Comparison of ENCODE assay signal across 8 mouse cellular contexts in genomic region chr14:55824001-55824480, GRCm38 (mm10). TPM values are rescaled to one million over a fixed set of nuclear protein-coding genes. Genes with fewer than 3 reads are reported as not detected.
DNase-seq lines count a peak whose midpoint lies in the region; ATAC-seq and TF ChIP-seq lines count a peak whose summit lies in the region.

No protein-coding gene starts in this region.

- peak overlapping the region; percentile 76 for H3K27ac ChIP-seq in layer of hippocampus, adult 2 months
- H3K27ac ChIP-seq in cortical plate, adult 2 months (ENCODE audit: insufficient read depth, low read length), result no peak overlapping the region
- peak overlapping the region; percentile 98 for H3K27ac ChIP-seq in kidney, embryonic 15.5 days

- peak overlapping the region; percentile 90 for H3K4me2 ChIP-seq in kidney, embryonic 15.5 days

- no peaks in the 10 kb centered on the region for H3K4me1 ChIP-seq in cortical plate, adult 2 months (ENCODE audit: control insufficient read depth, insufficient read depth, low read length)
- peaks cover 62% of the 10 kb centered on the region for H3K4me1 ChIP-seq in kidney, embryonic 15.5 days

- peaks cover 5% of the 10 kb centered on the region; the same call in 1 of the 2 replicates for H3K36me3 ChIP-seq in kidney, embryonic 15.5 days

- TF ChIP-seq POLR2A in cortical plate, adult 2 months (IDR thresholded peaks at IDR 0.05; ENCODE audit: extremely low read depth, insufficient read depth, low read length), result no peak

- H3K27me3 ChIP-seq in kidney, embryonic 15.5 days, result 0 out of 2 replicates have a peak, but pooled peaks cover 6% of the 10 kb centered on the region

- no peak for DNase-seq in layer of hippocampus, adult 2 months (ENCODE audit: low spot score in 2 of 2)
- DNase-seq in layer of hippocampus, adult 8-10 months (ENCODE audit: low spot score in 2 of 2), result no peak
- peak; percentile 47 to 51 for DNase-seq in heart, adult 9 months (ENCODE audit: low spot score in 2 of 2)
- DNase-seq in lung, postnatal 36 days, result peak; percentile 62
- DNase-seq in testis, postnatal 10 days (ENCODE audit: low spot score), result peak; percentile 68

- WGBS in kidney, embryonic 15.5 days, result under 1% methylated on average over 10 of the region's 10 CpGs

- H3K9me3 ChIP-seq in kidney, embryonic 15.5 days (replicated peaks), result no peaks in the 10 kb centered on the region; the same call in 1 of the 2 replicates

- peak overlapping the region; percentile 55 for H3K4me3 ChIP-seq in layer of hippocampus, adult 2 months
- H3K4me3 ChIP-seq in cortical plate, adult 2 months (ENCODE audit: insufficient read depth, low read length), result peak overlapping the region; percentile 3; the same call in 1 of the 2 replicates
- peak overlapping the region; percentile 71 for H3K4me3 ChIP-seq in kidney, embryonic 15.5 days (replicated peaks)

- peak overlapping the region; percentile 83 for H3K9ac ChIP-seq in kidney, embryonic 15.5 days

- no peak for TF ChIP-seq CTCF in layer of hippocampus, adult 2 months (conservative IDR thresholded peaks at IDR 0.05)
- TF ChIP-seq CTCF in cortical plate, adult 2 months (IDR thresholded peaks at IDR 0.05; ENCODE audit: extremely low read depth, insufficient read depth, low read length), result no peak

- peak; percentile 19 for ATAC-seq in kidney, embryonic 15.5 days (replicated peaks; ENCODE audit: low FRiP score)
- ATAC-seq in megakaryocyte, adult 5-6 weeks (ENCODE audit: poor library complexity, severe bottlenecking), result no peak

RNA-seq across cellular contexts. Expression of gene Nfatc4, which starts 1.1 kb away (rescaled TPM):
- total RNA-seq in layer of hippocampus, adult 2 months (2021), result 1 to 10 TPM; 2.6 TPM
- total RNA-seq in layer of hippocampus, adult 8-10 months (2022), result 1 to 10 TPM; 1.4 to 2.0 (median 1.7) TPM
- 1.8 and 2.0 TPM in 2 replicates for polyA plus RNA-seq in cortical plate, adult 2 months (2012; rRNA removed)
- polyA plus RNA-seq in kidney, embryonic 15.5 days (2015; fragmentation: Nextera tagmentation; extraction: Ambion mirVana), result 32.2 and 39.9 TPM in 2 replicates
- not detected in 2 replicates for total RNA-seq in megakaryocyte, adult 5-6 weeks (2015)
- not detected in 2 replicates for total RNA-seq in megakaryocyte, adult 5-6 weeks (2017)

RNA-seq across cellular contexts. Expression of gene Nynrin, which starts 29.8 kb away (rescaled TPM):
- 1 to 10 TPM; 7.9 to 8.9 TPM for total RNA-seq in layer of hippocampus, adult 2 months (2021)
- total RNA-seq in layer of hippocampus, adult 8-10 months (2022), result 10 to 100 TPM in 2 of 4 experiments, 1 to 10 TPM in 2; 6.4 to 10.9 (median 9.3) TPM
- polyA plus RNA-seq in cortical plate, adult 2 months (2012; rRNA removed), result 2.6 and 2.8 TPM in 2 replicates
- 20.7 and 22.4 TPM in 2 replicates for polyA plus RNA-seq in kidney, embryonic 15.5 days (2015; fragmentation: Nextera tagmentation; extraction: Ambion mirVana)
- total RNA-seq in megakaryocyte, adult 5-6 weeks (2015), result 1.1 and 1.6 TPM in 2 replicates
- total RNA-seq in megakaryocyte, adult 5-6 weeks (2017), result 1.4 and 1.5 TPM in 2 replicates

RNA-seq across cellular contexts. Expression of gene Ripk3, which starts 35.4 kb away (rescaled TPM):
- total RNA-seq in layer of hippocampus, adult 2 months (2021), result 1 to 10 TPM; 1.2 to 2.9 TPM
- total RNA-seq in layer of hippocampus, adult 8-10 months (2022), result 1 to 10 TPM in 1 of 4 experiments, under 1 TPM in 2, not detected in 1; 0.95 to 3.4 (median 0.99) TPM
- polyA plus RNA-seq in cortical plate, adult 2 months (2012; rRNA removed), result 0.66 and 1.0 TPM in 2 replicates
- 38.1 and 40.4 TPM in 2 replicates for polyA plus RNA-seq in kidney, embryonic 15.5 days (2015; fragmentation: Nextera tagmentation; extraction: Ambion mirVana)
- 79.0 and 82.5 TPM in 2 replicates for total RNA-seq in megakaryocyte, adult 5-6 weeks (2015)
- total RNA-seq in megakaryocyte, adult 5-6 weeks (2017), result 24.2 and 30.0 TPM in 2 replicates

RNA-seq across cellular contexts. Expression of gene Adcy4, which starts 40.1 kb away (rescaled TPM):
- total RNA-seq in layer of hippocampus, adult 2 months (2021), result 1 to 10 TPM; 4.4 to 5.6 TPM
- 1 to 10 TPM; 3.4 to 6.8 (median 4.8) TPM for total RNA-seq in layer of hippocampus, adult 8-10 months (2022)
- polyA plus RNA-seq in cortical plate, adult 2 months (2012; rRNA removed), result 3.4 and 4.4 TPM in 2 replicates
- polyA plus RNA-seq in kidney, embryonic 15.5 days (2015; fragmentation: Nextera tagmentation; extraction: Ambion mirVana), result 13.9 and 15.8 TPM in 2 replicates
- not detected in 2 replicates for total RNA-seq in megakaryocyte, adult 5-6 weeks (2015)
- 0.15 TPM in 1 of 2 replicates, not detected in the other for total RNA-seq in megakaryocyte, adult 5-6 weeks (2017)

RNA-seq across cellular contexts. Expression of gene Ltb4r1, which starts 58.3 kb away (rescaled TPM):
- not detected for total RNA-seq in layer of hippocampus, adult 2 months (2021)
- under 1 TPM in 1 of 4 experiments, not detected in 3; 0.32 TPM for total RNA-seq in layer of hippocampus, adult 8-10 months (2022)
- 0.25 and 0.45 TPM in 2 replicates for polyA plus RNA-seq in cortical plate, adult 2 months (2012; rRNA removed)
- 0.69 and 0.73 TPM in 2 replicates for polyA plus RNA-seq in kidney, embryonic 15.5 days (2015; fragmentation: Nextera tagmentation; extraction: Ambion mirVana)
- 41.4 and 46.4 TPM in 2 replicates for total RNA-seq in megakaryocyte, adult 5-6 weeks (2015)
- 57.4 and 68.0 TPM in 2 replicates for total RNA-seq in megakaryocyte, adult 5-6 weeks (2017)

Comparison
In these comparisons a context has a peak if more than half of its experiments do, and no peak if none do; other contexts are left out.
1. DNase-seq: peak in heart, adult 9 months (2 of 2), lung, postnatal 36 days (single experiment) and testis, postnatal 10 days (single experiment); none in layer of hippocampus, adult 2 months (0 of 2) and layer of hippocampus, adult 8-10 months (0 of 2).
2. H3K4me3 ChIP-seq: peak in every context shown above with its lines; median percentile 71 in kidney, embryonic 15.5 days; 55 in layer of hippocampus, adult 2 months; 3 in cortical plate, adult 2 months.
3. RNA of gene Ripk3, which starts 35.4 kb away (total RNA-seq): 24.2 to 82.5 TPM in megakaryocyte, adult 5-6 weeks; 1.2 to 2.9 TPM in layer of hippocampus, adult 2 months and 0.95 to 3.4 TPM in layer of hippocampus, adult 8-10 months; every median in the first group is over 4 times any median in the second.